Mouse (Mus musculus): Measurements from ENCODE around the gene Pcgf5. TPM values are rescaled to one million over a fixed set of nuclear protein-coding genes. Genes with fewer than 3 reads are reported as not detected.
A peak's percentile ranks its signal among the peaks of the same experiment; 100 is the strongest.
"Not testable (repeated sequence)": the region's sequence is repeated elsewhere in the genome, so short reads cannot be mapped to it uniquely, and the experiment has no call there.

Pcgf5 gene
- total RNA-seq, 2 experiments from 2014 or later = 14.1 to 17.2 TPM

DNA sequence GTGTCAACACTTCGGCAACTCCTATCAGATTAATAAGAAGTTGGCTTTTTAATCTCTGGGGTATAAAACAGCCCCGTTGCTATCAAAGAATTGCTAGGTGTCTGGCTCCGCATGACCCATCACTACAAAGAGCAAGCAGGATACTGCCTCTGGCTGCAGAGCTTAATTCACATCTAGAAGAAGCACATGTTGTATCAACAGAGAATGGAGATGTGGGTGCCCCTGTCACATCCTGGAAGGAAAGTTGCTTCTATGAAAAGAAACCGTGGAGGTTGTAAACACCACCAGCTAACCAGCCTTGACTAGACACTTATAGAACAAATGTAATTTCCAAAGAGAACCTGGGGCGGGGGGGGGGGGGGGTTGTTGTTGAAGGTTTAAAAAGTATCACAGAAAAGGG is 35.9 kb downstream of the Pcgf5 start:
- DNase-seq (ENCODE audit: low spot score in 2 of 2) = no peak

GRCm38 (mm10) chr19:36384426-36384825 is 36.3 kb downstream of the Pcgf5 start:
- DNase-seq (ENCODE audit: low spot score in 2 of 2) = no peak

DNA sequence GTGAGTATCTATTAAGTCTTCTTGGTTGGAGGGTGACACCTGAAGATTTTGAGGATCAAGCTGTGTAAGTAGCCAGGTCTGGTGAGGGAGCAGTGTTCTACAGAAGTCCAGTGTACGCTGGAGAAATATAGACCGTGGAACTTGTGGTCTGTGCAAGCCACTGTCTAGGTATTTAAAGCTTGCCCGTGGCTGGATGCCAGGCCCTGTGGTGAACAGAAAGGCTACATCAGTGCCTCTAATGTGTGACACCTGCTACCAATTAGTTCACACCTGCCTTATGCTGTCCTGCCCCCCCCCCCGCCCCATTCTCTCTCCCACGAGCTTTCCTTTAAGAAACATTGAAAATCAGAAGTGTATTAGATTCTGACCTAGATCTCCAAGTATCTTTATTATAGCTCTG is 40.4 kb downstream of the Pcgf5 start:
- DNase-seq (ENCODE audit: low spot score in 2 of 2) = no peak

- no peak for DNase-seq (ENCODE audit: low spot score in 2 of 2)
Measured at GRCm38 (mm10) chr19:36390714-36391113, 42.6 kb downstream of the Pcgf5 start.

DNA sequence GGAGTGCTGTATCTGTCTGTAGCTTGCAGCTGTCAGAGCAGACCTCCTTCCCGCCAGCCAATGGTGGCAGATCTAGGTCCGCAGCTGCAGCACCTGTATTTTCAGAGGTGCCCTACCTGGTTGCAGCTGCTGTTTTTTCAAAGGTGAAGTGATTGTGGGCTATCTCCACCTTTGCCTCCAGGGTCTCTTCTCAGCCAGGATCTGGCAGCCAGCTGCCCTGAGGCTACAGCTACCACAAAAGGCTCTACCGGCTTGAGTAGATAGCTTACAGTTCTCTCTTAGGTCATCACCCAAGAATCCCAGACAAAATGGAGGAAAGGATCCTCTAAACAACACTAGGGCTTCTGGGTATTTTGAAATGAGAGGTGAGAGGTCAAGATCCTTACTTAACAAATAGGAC is 50.4 kb downstream of the Pcgf5 start:
- no peak for DNase-seq (ENCODE audit: low spot score in 2 of 2)

DNA sequence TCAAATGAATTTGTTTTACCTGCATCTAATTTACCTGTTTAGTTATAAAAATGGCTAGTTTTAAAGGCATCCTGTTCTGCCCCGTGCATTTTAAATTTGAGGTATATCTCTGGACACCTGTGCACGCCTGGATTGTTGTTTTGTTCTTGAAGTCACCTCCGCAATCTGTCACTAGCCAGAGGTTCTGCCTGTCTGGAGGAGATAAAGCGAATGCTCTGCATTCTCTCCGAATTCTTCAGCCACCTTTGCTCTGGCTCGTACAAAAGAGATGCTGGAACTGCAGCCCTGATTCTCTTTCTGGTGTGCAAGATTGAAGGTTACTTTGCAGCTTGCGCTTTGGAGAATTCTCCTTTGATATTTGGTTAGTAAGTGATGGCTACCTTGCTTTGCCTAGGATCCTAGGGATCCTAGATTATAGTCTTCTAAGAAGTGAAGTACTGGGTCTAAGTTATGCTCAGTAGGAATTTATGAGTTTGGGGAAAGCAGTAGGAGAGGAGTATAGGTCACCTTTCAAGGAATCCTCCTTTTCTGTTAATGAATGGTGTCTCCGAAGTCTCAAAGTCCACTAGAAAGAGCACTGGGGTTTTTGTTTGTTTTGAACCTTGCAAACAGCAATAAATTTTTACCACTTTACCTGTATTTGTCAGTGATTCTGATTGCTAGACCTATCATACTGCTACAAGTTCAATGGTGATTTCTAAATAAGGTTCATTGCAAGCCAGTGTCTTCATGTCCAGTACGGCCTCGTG is 60.4 kb downstream of the Pcgf5 start:
- no peak for DNase-seq (ENCODE audit: low spot score in 2 of 2)

DNA sequence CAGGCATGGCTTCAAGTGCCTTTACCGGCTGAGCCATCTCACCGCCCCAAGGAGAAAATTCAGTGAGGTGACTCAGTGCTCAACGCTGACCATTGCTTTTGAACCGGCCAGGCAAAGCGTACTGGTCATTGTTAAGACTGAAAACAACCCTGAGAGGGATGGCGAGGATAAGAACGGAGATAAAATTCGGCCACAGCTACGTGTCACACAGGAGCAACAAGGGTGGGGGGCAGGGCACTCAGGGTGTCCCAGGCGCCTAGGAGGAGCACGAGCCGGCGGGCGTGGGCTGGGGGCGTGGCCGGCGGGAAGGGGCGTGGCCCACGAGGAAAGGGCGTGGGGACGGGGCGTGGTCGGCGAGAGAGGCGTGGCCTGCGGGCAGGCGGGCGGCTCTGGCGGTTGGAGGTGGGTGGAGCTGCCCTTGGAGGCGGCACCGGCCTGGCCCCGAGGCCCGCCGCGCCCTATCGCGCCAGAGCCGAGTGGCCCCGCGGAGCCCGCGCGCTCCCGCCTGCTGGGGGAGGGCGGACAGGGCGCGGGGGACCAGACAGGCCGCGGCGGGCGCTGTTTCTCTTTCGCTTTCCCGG is 61.3 kb downstream of the Pcgf5 start:
- DNase-seq (ENCODE audit: low spot score in 2 of 2) = peak; percentile 89 to 95

DNA sequence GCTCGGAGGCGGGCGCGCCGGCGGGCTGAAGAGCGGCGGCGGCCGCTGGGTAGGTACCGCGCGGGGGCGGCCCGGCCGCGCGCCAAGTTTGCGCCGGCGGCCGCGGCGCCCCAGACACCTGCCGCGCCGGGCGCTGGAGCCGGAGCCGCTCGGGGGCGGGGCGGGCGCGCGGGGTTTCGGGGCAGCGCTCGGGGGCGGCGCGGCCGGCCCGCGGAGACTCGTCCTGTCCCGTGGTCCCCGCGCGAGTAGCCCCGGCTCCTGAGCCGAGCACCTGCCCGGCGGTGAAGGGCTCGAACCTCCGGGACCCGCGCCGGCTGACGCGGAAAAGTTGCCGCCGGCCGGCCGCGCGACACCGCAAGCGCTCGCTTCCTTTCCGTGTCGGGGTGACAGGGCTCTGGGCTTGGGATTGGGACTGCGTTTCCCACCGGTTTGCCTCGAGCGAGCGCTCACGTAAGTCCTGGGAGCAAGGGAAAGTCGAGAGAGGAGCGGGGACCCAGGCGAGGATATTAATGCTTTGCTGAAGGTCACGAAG is 61.8 kb downstream of the Pcgf5 start:
- peak in 1 of 2 experiments; percentile 29 for DNase-seq (ENCODE audit: low spot score in 2 of 2)

DNA sequence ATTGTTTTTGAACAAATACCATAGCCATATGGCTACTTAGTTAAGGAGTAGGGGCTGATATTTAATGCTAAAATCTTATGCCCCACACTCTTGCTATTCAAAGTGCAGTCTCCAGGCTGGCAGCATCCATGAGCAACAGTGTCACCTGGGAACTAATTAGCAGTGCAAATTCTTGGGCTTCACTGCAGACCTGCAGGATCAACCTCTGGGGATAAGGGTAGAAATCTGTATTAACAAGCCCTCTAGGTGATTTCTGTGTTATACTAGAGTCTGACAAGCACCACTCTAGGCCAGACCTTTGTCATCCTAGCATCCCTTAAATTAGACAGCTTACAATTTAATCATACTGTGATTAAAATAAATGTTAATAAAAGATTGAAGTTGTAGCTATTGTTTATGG is 71.8 kb downstream of the Pcgf5 start:
- DNase-seq (ENCODE audit: low spot score in 2 of 2) = no peak

GRCm38 (mm10) chr19:36427195-36427876 is 79.2 kb downstream of the Pcgf5 start:
- no peak for DNase-seq (ENCODE audit: low spot score in 2 of 2)

DNA sequence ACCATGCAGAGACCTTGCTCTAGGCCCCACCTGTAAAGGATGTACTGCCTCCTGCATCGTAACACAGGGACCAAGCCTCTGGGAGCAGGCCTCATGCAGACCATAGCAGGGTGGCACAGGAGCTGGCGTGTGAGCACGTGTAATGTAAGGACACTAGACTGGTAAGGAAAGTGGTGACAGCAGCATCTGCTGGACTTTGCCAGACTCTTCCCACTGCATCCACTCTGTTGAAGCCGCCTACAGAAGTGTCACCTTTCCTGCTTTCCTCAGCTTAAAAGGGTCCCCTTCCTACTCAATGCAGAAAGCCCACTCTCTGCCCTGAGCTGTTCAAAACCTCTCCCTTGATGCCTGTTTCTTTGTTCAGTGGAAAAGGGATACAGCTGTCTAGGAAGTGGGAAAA is 80.0 kb downstream of the Pcgf5 start:
- no peak for DNase-seq (ENCODE audit: low spot score in 2 of 2)

GRCm38 (mm10) chr19:36429354-36429753 is 81.2 kb downstream of the Pcgf5 start:
- no peak for DNase-seq (ENCODE audit: low spot score in 2 of 2)

DNA sequence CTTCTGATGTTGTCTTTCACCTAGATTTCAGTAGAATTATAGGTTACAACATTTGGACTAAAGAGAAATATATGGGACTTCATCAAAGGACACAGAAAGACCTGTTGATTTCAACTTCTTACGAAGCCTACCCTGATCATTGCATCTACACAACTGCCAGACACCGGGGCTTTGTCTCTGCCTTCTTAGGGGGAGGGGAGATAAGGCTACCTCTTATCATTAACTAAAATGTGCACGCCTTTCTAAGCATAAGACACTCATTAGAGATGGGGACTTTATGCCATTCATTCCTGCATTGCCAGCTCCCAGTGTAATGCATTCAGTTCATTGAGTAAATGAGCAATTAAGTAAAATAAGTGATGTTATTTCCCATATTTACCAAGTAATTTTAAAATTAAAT is 85.1 kb downstream of the Pcgf5 start:
- no peak for DNase-seq (ENCODE audit: low spot score in 2 of 2)

- peak in 1 of 2 experiments; percentile 16 for DNase-seq (ENCODE audit: low spot score in 2 of 2)
Measured at GRCm38 (mm10) chr19:36439894-36440714, 92.0 kb downstream of the Pcgf5 start.

GRCm38 (mm10) chr19:36450997-36451608 is 103.0 kb downstream of the Pcgf5 start:
- no peak for DNase-seq (ENCODE audit: low spot score in 2 of 2)

- no peak for DNase-seq (ENCODE audit: low spot score in 2 of 2)
Measured at GRCm38 (mm10) chr19:36451731-36452130, 103.6 kb downstream of the Pcgf5 start.

DNA sequence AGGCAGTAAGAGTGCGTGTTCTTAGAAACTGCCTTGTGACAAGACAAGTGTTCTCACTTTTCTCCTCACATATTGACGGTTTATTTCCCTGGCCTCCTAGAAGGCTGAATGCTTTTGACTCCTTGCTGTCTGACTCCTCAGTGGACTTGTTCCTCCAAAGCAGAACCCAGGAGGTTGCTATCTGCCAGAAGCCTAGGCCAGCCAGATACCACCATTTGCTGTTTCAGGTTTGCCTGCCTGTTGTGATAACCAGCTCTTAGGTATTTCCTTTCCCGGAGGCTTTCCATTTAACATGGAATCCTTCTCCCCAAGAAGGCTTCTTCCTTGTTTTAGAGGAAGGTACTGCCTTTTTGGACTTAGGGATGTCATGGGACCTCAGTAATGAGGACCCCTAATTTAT is 104.1 kb downstream of the Pcgf5 start:
- DNase-seq (ENCODE audit: low spot score in 2 of 2) = not testable (repeated sequence)

GRCm38 (mm10) chr19:36453451-36453850 is 105.3 kb downstream of the Pcgf5 start:
- no peak for DNase-seq (ENCODE audit: low spot score in 2 of 2)

- DNase-seq (ENCODE audit: low spot score in 2 of 2) = peak in 1 of 2 experiments; percentile 39
Measured at GRCm38 (mm10) chr19:36470106-36470505, 122.0 kb downstream of the Pcgf5 start.

DNA sequence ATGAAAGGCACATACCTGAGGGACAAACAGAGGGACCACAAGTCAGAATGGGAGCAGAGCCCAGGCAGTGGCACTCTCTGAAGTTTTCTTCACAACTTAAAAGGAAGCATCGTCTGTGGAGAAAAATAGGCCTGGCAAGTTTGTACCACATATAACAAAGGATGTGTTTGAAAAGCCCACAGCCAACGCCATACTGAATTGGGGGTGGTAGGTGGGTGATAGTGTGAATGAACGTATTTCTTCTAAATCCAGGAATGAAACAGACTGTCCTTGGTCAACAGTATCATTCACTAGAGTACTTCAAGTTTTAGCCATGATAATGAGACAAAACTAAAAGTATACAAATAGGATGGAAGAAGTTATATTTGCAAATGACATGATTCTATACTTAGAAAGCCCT is 123.2 kb downstream of the Pcgf5 start:
- DNase-seq (ENCODE audit: low spot score in 2 of 2) = no peak

DNA sequence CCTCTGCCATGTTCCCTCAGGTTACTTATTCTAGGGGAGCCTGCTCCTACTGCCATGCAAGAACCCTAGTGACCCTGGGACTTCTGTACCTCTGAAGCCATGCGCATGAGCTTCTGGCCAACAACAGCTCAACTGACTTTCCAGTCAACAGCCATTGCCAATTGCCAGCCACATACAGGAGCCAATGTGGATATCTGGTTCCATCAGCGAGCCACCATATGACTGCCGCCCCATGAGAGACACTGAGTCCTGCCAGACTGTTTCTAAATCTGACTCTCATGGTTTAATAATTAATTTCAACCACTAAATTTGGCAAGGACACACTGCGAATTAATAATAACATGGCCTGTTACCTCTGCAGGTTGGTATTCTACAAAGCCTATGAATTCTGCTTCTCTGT is 128.5 kb downstream of the Pcgf5 start:
- no peak for DNase-seq (ENCODE audit: low spot score in 2 of 2)
